ENCODE assay signal across 12 mouse cellular contexts in the genomic region with DNA sequence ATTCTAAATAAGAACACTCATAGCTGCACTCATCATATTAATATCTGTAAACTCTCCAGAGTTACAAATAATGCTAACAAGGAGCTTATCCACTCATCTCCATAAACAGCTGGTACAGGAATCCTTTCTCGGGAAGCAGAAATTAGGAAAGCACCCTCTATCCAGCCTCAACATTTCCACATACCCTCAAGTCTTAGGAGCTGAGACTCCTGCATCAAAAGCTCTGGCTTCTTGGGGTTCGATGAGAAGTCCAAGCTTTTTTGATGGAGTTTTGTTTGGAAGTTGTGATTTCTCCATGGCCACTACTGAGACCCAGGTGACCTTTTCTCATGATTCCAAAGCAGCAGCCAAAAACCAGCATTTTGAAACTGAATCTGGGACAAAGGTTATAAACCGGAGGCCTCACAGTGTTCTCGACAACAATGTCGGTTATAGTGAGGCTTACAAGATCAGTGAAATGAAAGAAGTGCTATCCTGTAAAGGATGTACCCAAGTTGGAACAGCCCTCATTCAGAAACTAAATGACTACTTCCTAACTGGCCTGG.
"Had no signal": no experiment of that assay in that cellular context is flagged by ENCODE, and none has a peak within 500 bp of the region (broad histone marks: within the 10 kb centered on the region; RNA-seq: fewer than 3 reads in every experiment).

No protein-coding gene starts in this region.

- H3K9me3 ChIP-seq: limb, embryonic 10.5 days; lung, embryonic 15.5 days; midbrain, embryonic 13.5 days had no signal

- H3K4me2 ChIP-seq: lung, embryonic 15.5 days; midbrain, embryonic 13.5 days had no signal

- DNase-seq: kidney, adult 8-10 months; kidney, postnatal 25 days; right cerebral cortex, adult 18-20 months; right cerebral cortex, postnatal 25 days; thymus, adult 18-20 months; thymus, postnatal 14 days had no signal

- ATAC-seq: intestine, postnatal 0 days; midbrain, embryonic 13.5 days had no signal

- H3K27ac ChIP-seq: left cerebral cortex, adult 2 months; limb, embryonic 10.5 days; liver, embryonic 14.5 days; lung, embryonic 15.5 days; midbrain, embryonic 13.5 days had no signal

- H3K4me1 ChIP-seq: limb, embryonic 10.5 days; lung, embryonic 15.5 days; midbrain, embryonic 13.5 days had no signal

- H3K36me3 ChIP-seq: limb, embryonic 10.5 days; lung, embryonic 15.5 days; midbrain, embryonic 13.5 days had no signal

- H3K9ac ChIP-seq: liver, embryonic 14.5 days; lung, embryonic 15.5 days; midbrain, embryonic 13.5 days had no signal

- H3K27me3 ChIP-seq: lung, embryonic 15.5 days; midbrain, embryonic 13.5 days had no signal

- H3K4me3 ChIP-seq: left cerebral cortex, adult 2 months; limb, embryonic 10.5 days; lung, embryonic 15.5 days; midbrain, embryonic 13.5 days had no signal
